ENCODE assay signal across 8 mouse cellular contexts in the genomic region with DNA sequence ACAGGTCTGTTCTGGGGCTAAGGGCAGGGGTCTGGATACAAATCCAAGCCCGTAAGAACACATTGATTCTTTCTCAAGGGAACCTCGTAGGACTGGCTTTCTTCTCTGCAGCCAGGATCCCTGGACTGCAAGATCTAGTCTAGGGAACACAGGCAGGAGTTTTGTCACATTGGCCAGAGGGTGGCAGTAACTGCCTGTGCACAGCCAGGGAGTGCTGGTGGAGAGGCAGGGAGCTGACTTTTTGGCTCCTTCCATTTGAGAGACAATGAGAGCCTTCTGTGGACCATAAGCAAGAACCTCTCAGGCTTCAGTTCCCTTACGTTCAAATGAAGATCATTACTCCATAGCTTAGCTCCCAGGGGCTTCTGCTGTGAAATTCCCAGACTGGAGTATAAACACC. TPM values are rescaled to one million over a fixed set of nuclear protein-coding genes. Genes with fewer than 3 reads are reported as not detected.
DNase-seq lines count a peak whose midpoint lies in the region; ATAC-seq and TF ChIP-seq lines count a peak whose summit lies in the region.

No protein-coding gene starts in this region.

- H3K36me3 ChIP-seq in C2C12 (ENCODE audit: control insufficient read depth, insufficient read depth), result no peaks in the 10 kb centered on the region
- H3K36me3 ChIP-seq in neural tube, embryonic 13.5 days, result no peaks in the 10 kb centered on the region

- H3K27ac ChIP-seq in neural tube, embryonic 13.5 days (replicated peaks), result no peak overlapping the region

- peaks cover 9% of the 10 kb centered on the region for H3K79me3 ChIP-seq in C2C12 (ENCODE audit: low read depth)

- H3K4me3 ChIP-seq in C2C12 (ENCODE audit: insufficient read depth, poor library complexity, severe bottlenecking), result no peak overlapping the region
- no peak overlapping the region for H3K4me3 ChIP-seq in neural tube, embryonic 13.5 days

- H3K4me1 ChIP-seq in neural tube, embryonic 13.5 days (replicated peaks), result peaks cover 30% of the 10 kb centered on the region

- H3K27me3 ChIP-seq in C2C12 (ENCODE audit: control insufficient read depth, insufficient read depth, insufficient read length), result peaks cover 3% of the 10 kb centered on the region
- H3K27me3 ChIP-seq in neural tube, embryonic 13.5 days, result 0 out of 2 replicates have a peak, but pooled peaks cover 10% of the 10 kb centered on the region

- TF ChIP-seq CTCF in C2C12 (IDR thresholded peaks at IDR 0.05; ENCODE audit: control insufficient read depth, insufficient read depth, insufficient read length), result peak; percentile 80

- H3K9me3 ChIP-seq in neural tube, embryonic 13.5 days, result no peaks in the 10 kb centered on the region

- H3ac ChIP-seq in C2C12 (ENCODE audit: control insufficient read depth, insufficient read length, low read depth), result no peak overlapping the region

- peak; percentile 33 for DNase-seq in heart, adult 8-10 months (ENCODE audit: low spot score)
- DNase-seq in heart, adult 9 months (ENCODE audit: low spot score in 2 of 2), result no peak
- DNase-seq in adrenal gland, postnatal 36 days, result peak; percentile 43 to 56
- DNase-seq in frontal cortex, postnatal 36 days (ENCODE audit: low spot score in 2 of 2), result peak; percentile 50 to 64
- DNase-seq in layer of hippocampus, postnatal 10 days (ENCODE audit: low spot score in 2 of 2), result peak; percentile 76 to 80

- H3K79me2 ChIP-seq in C2C12 (ENCODE audit: control insufficient read depth, insufficient read depth), result peaks cover 10% of the 10 kb centered on the region

- H3K9ac ChIP-seq in neural tube, embryonic 13.5 days, result no peak overlapping the region

- no peak overlapping the region for H3K4me2 ChIP-seq in neural tube, embryonic 13.5 days

- 19% methylated on average over 3 of the region's 3 CpGs for WGBS in neural tube, embryonic 13.5 days

- peak; percentile 54 for ATAC-seq in neural tube, embryonic 13.5 days (ENCODE audit: low read depth)
- no peak for ATAC-seq in erythroid progenitor cell, adult 5-6 weeks (replicated peaks; ENCODE audit: low FRiP score, poor library complexity, severe bottlenecking)

TF ChIP-seq in C2C12, 6 proteins besides CTCF, POLR2A, EP300 and RAD21:
- no peak for TF ChIP-seq FOSL1 (IDR thresholded peaks at IDR 0.05; ENCODE audit: insufficient read depth, low read length, poor library complexity, severe bottlenecking)
- TF ChIP-seq CEBPB (IDR thresholded peaks at IDR 0.05; ENCODE audit: low read depth), result no peak
- no peak for TF ChIP-seq USF1 (IDR thresholded peaks at IDR 0.05; ENCODE audit: low read depth)
- no peak for TF ChIP-seq MYOG (IDR thresholded peaks at IDR 0.05; ENCODE audit: control insufficient read depth, extremely low read depth, insufficient read length)
- no peak for TF ChIP-seq MAX (IDR thresholded peaks at IDR 0.05)
- no peak for TF ChIP-seq MYOD1 (IDR thresholded peaks at IDR 0.05; ENCODE audit: control insufficient read depth, insufficient read length, low read depth)

RNA-seq across cellular contexts. Expression of a gene that starts 4.1 kb away (rescaled TPM):
- 10 to 100 TPM; 27.3 to 32.4 (median 29.6) TPM for total RNA-seq in heart, adult 8-10 months (2022)
- polyA plus RNA-seq in C2C12 (2012; fragmentation: generic; extraction: Trizol), result 55.9 TPM
- 10 to 100 TPM; 67.6 to 72.7 TPM for total RNA-seq in adrenal gland, postnatal 36 days (2021)
- 10 to 100 TPM; 53.4 to 53.9 TPM for total RNA-seq in layer of hippocampus, postnatal 10 days (2021)
- polyA plus RNA-seq in neural tube, embryonic 13.5 days (2015; fragmentation: Nextera tagmentation; extraction: Ambion mirVana), result 94.3 and 96.3 TPM in 2 replicates
- 28.5 and 44.3 TPM in 2 replicates for total RNA-seq in erythroid progenitor cell, adult 5-6 weeks (2015; ENCODE audit: low replicate concordance)
- 23.5 and 35.9 TPM in 2 replicates for total RNA-seq in erythroid progenitor cell, adult 5-6 weeks (2017; ENCODE audit: low replicate concordance)

RNA-seq across cellular contexts. Expression of a gene that starts 26.2 kb away (rescaled TPM):
- not detected for total RNA-seq in heart, adult 8-10 months (2022)
- not detected for polyA plus RNA-seq in C2C12 (2012; fragmentation: generic; extraction: Trizol)
- 1 to 10 TPM; 7.9 to 8.5 TPM for total RNA-seq in adrenal gland, postnatal 36 days (2021)
- 1 to 10 TPM; 5.5 to 5.7 TPM for total RNA-seq in layer of hippocampus, postnatal 10 days (2021)
- 578 and 623 TPM in 2 replicates for polyA plus RNA-seq in neural tube, embryonic 13.5 days (2015; fragmentation: Nextera tagmentation; extraction: Ambion mirVana)
- total RNA-seq in erythroid progenitor cell, adult 5-6 weeks (2015; ENCODE audit: low replicate concordance), result not detected in 2 replicates
- total RNA-seq in erythroid progenitor cell, adult 5-6 weeks (2017; ENCODE audit: low replicate concordance), result not detected in 2 replicates

RNA-seq across cellular contexts. Expression of a gene that starts 39.7 kb away (rescaled TPM):
- total RNA-seq in heart, adult 8-10 months (2022), result 10 to 100 TPM; 84.6 to 97.9 (median 92.4) TPM
- 7.1 TPM for polyA plus RNA-seq in C2C12 (2012; fragmentation: generic; extraction: Trizol)
- total RNA-seq in adrenal gland, postnatal 36 days (2021), result 10 to 100 TPM; 17.7 to 24.3 TPM
- total RNA-seq in layer of hippocampus, postnatal 10 days (2021), result 10 to 100 TPM; 17.1 TPM
- polyA plus RNA-seq in neural tube, embryonic 13.5 days (2015; fragmentation: Nextera tagmentation; extraction: Ambion mirVana), result 3.9 and 6.0 TPM in 2 replicates
- 52.8 and 59.1 TPM in 2 replicates for total RNA-seq in erythroid progenitor cell, adult 5-6 weeks (2015; ENCODE audit: low replicate concordance)
- 59.7 and 67.0 TPM in 2 replicates for total RNA-seq in erythroid progenitor cell, adult 5-6 weeks (2017; ENCODE audit: low replicate concordance)

Comparison
In these comparisons a context has a peak if more than half of its experiments do, and no peak if none do; other contexts are left out.
1. DNase-seq: peak in heart, adult 8-10 months (single experiment), adrenal gland, postnatal 36 days (2 of 2), frontal cortex, postnatal 36 days (2 of 2) and layer of hippocampus, postnatal 10 days (2 of 2); none in heart, adult 9 months (0 of 2).
2. RNA of a gene that starts 26.2 kb away (total RNA-seq): 7.9 to 8.5 TPM in adrenal gland, postnatal 36 days and 5.5 to 5.7 TPM in layer of hippocampus, postnatal 10 days; not detected in heart, adult 8-10 months and not detected in erythroid progenitor cell, adult 5-6 weeks; every median in the first group is over 4 times any median in the second.